Mouse (Mus musculus) CH12.LX (cell line): ENCODE data around the gene Opn1sw. TPM values are rescaled to one million over a fixed set of nuclear protein-coding genes. Genes with fewer than 3 reads are reported as not detected.

ENCODE experiments used
- DNase-seq: peaks from one replicate; pipeline ENCODE4 v3.0.0-alpha.2; 2013; ENCODE audit errors: extremely low read depth
- H3K27ac ChIP-seq: 2 replicates; pipeline ENCODE4 v1.5.1; 2012; ENCODE audit warnings: low read depth, mild to moderate bottlenecking, control low read depth, moderate library complexity; ENCODE audit not compliant: insufficient read depth
- H3K27me3 ChIP-seq: replicated peaks from 2 replicates; pipeline ENCODE3; 2012; ENCODE audit warnings: inconsistent platforms
- H3K36me3 ChIP-seq, 2 experiments: replicated peaks in 1 of 2; 2 replicates each; pipeline versions ENCODE3 to v1.6.1; 2012; ENCODE audit warnings: inconsistent platforms in 1 of 2, low read length in 1 of 2, mild to moderate bottlenecking in 1 of 2, mixed read lengths in 1 of 2, moderate library complexity in 1 of 2; ENCODE audit not compliant: control insufficient read depth in 1 of 2, insufficient read depth in 1 of 2
- H3K4me1 ChIP-seq, 2 experiments: 2 replicates each; pipeline ENCODE4 v1.6.1; 2012; ENCODE audit warnings: inconsistent platforms in 1 of 2, moderate library complexity in 1 of 2; ENCODE audit not compliant: insufficient read depth in 2 of 2, control insufficient read depth in 1 of 2
- H3K4me2 ChIP-seq: 2 replicates; pipeline ENCODE4 v1.6.1; 2012; ENCODE audit warnings: low read depth, mild to moderate bottlenecking, control low read depth; ENCODE audit not compliant: poor library complexity, insufficient read depth, severe bottlenecking
- H3K4me3 ChIP-seq, 3 experiments: fragments of 150-350 bp in 1 of 3; sonication (generic) in 1 of 3; replicated peaks in 1 of 3; 2 replicates each; pipeline versions ENCODE3 to v1.5.1; 2011 to 2012; ENCODE audit warnings: low read depth in 2 of 3, low read length in 2 of 3, mild to moderate bottlenecking in 2 of 3, moderate library complexity in 2 of 3, control low read depth in 1 of 3, improper control_type of control experiment in 1 of 3, inconsistent platforms in 1 of 3, mixed read lengths in 1 of 3; ENCODE audit not compliant: poor library complexity in 1 of 3
- H3K79me2 ChIP-seq: replicated peaks from 2 replicates; pipeline ENCODE4 v1.6.1; 2012; ENCODE audit warnings: mild to moderate bottlenecking, moderate library complexity; ENCODE audit not compliant: control insufficient read depth, poor library complexity, insufficient read depth, severe bottlenecking; ENCODE audit errors: extremely low read depth
- H3K9ac ChIP-seq: 2 replicates; pipeline ENCODE4 v1.6.1; 2012; ENCODE audit warnings: low read depth, mild to moderate bottlenecking, control low read depth, moderate library complexity; ENCODE audit not compliant: insufficient read depth
- H3K9me3 ChIP-seq: replicated peaks from 2 replicates; pipeline ENCODE3; 2012; ENCODE audit warnings: low read length, inconsistent platforms, mixed read lengths
- CTCF ChIP-seq, 2 experiments: IDR thresholded peaks in 1 of 2; conservative IDR thresholded peaks in 1 of 2; 2 replicates each; pipeline ENCODE4 v1.5.1; 2011 to 2012; ENCODE audit warnings: low read depth in 2 of 2, low read length in 2 of 2, improper control_type of control experiment in 1 of 2, inconsistent platforms in 1 of 2, mild to moderate bottlenecking in 1 of 2, moderate library complexity in 1 of 2
- ELF1 ChIP-seq: IDR thresholded peaks from 2 replicates; pipeline ENCODE4 v1.6.1; 2014; ENCODE audit warnings: low read depth, mild to moderate bottlenecking, inconsistent platforms, low read length, improper control_type of control experiment
- EP300 ChIP-seq: IDR thresholded peaks from 2 replicates; pipeline ENCODE4 v1.6.1; 2011; ENCODE audit warnings: low read length, improper control_type of control experiment
- GABPA ChIP-seq: IDR thresholded peaks from 2 replicates; pipeline ENCODE4 v1.6.1; 2012; ENCODE audit warnings: low read depth, low read length, improper control_type of control experiment, inconsistent platforms; ENCODE audit not compliant: insufficient replicate concordance
- HCFC1 ChIP-seq: IDR thresholded peaks from 2 replicates; pipeline ENCODE4 v1.6.1; 2012; ENCODE audit warnings: low read depth, mild to moderate bottlenecking, inconsistent platforms, low read length, improper control_type of control experiment
- IRF4 ChIP-seq: IDR thresholded peaks from 2 replicates; pipeline ENCODE4 v1.6.1; 2014; ENCODE audit warnings: low read depth, mild to moderate bottlenecking, inconsistent platforms, low read length, improper control_type of control experiment
- JUN ChIP-seq: IDR thresholded peaks from 2 replicates; pipeline ENCODE4 v1.6.1; 2011; ENCODE audit warnings: low read depth, mild to moderate bottlenecking, low read length, improper control_type of control experiment, moderate library complexity; ENCODE audit not compliant: insufficient read depth
- KAT2A ChIP-seq: IDR thresholded peaks from 2 replicates; pipeline ENCODE4 v1.6.1; 2012; ENCODE audit warnings: low read length, improper control_type of control experiment, inconsistent platforms; ENCODE audit not compliant: insufficient replicate concordance
- MAFK ChIP-seq: IDR thresholded peaks from 2 replicates; pipeline ENCODE4 v1.6.1; 2011; ENCODE audit warnings: low read length, improper control_type of control experiment; ENCODE audit not compliant: insufficient replicate concordance
- MAX ChIP-seq: IDR thresholded peaks from 2 replicates; pipeline ENCODE4 v1.6.1; 2011; ENCODE audit warnings: low read length, improper control_type of control experiment
- MAZ ChIP-seq: IDR thresholded peaks from 2 replicates; pipeline ENCODE4 v1.6.1; 2012; ENCODE audit warnings: low read depth, mild to moderate bottlenecking, inconsistent platforms, low read length, improper control_type of control experiment, moderate library complexity
- MEF2A ChIP-seq: IDR thresholded peaks from 2 replicates; pipeline ENCODE4 v1.6.1; 2014; ENCODE audit warnings: low read depth, mild to moderate bottlenecking, inconsistent platforms, low read length, improper control_type of control experiment, borderline replicate concordance
- MXI1 ChIP-seq: IDR thresholded peaks from 2 replicates; pipeline ENCODE4 v1.6.1; 2011; ENCODE audit warnings: mild to moderate bottlenecking, low read depth, low read length, improper control_type of control experiment
- MYC ChIP-seq: IDR thresholded peaks from 2 replicates; pipeline ENCODE4 v1.6.1; 2011; ENCODE audit warnings: low read depth, mild to moderate bottlenecking, improper control_type of control experiment, low read length
- NELFE ChIP-seq: IDR thresholded peaks from 2 replicates; pipeline ENCODE4 v1.6.1; 2011; ENCODE audit warnings: low read depth, low read length, improper control_type of control experiment
- PAX5 ChIP-seq: IDR thresholded peaks from 2 replicates; pipeline ENCODE4 v1.6.1; 2012; ENCODE audit warnings: low read length, inconsistent platforms, mixed read lengths
- POLR2A ChIP-seq: IDR thresholded peaks from 2 replicates; pipeline ENCODE4 v1.6.1; 2011; ENCODE audit warnings: low read depth, mild to moderate bottlenecking, improper control_type of control experiment, low read length
- RAD21 ChIP-seq: IDR thresholded peaks from 2 replicates; pipeline ENCODE4 v1.6.1; 2011; ENCODE audit warnings: low read depth, mild to moderate bottlenecking, low read length, improper control_type of control experiment, moderate library complexity
- RCOR1 ChIP-seq: conservative IDR thresholded peaks from 2 replicates; pipeline ENCODE4 v1.6.1; 2012; ENCODE audit warnings: low read depth, mild to moderate bottlenecking, inconsistent platforms, low read length, improper control_type of control experiment
- SIN3A ChIP-seq: IDR thresholded peaks from 2 replicates; pipeline ENCODE4 v1.6.1; 2012; ENCODE audit warnings: low read length, improper control_type of control experiment, inconsistent platforms
- SMC3 ChIP-seq: IDR thresholded peaks from 2 replicates; pipeline ENCODE4 v1.6.1; 2011; ENCODE audit warnings: low read depth, low read length, improper control_type of control experiment
- UBTF ChIP-seq: IDR thresholded peaks from 2 replicates; pipeline ENCODE4 v1.6.1; 2012; ENCODE audit warnings: low read depth, mild to moderate bottlenecking, inconsistent platforms, low read length, improper control_type of control experiment, moderate library complexity
- USF1 ChIP-seq: IDR thresholded peaks from 2 replicates; pipeline ENCODE4 v1.6.1; 2014; ENCODE audit warnings: low read depth, mild to moderate bottlenecking, inconsistent platforms, low read length, improper control_type of control experiment
- USF2 ChIP-seq: conservative IDR thresholded peaks from 2 replicates; pipeline ENCODE4 v1.6.1; 2011; ENCODE audit warnings: low read depth, low read length, improper control_type of control experiment
- ZC3H11A ChIP-seq: IDR thresholded peaks from 2 replicates; pipeline ENCODE4 v1.6.1; 2012; ENCODE audit warnings: low read depth, mild to moderate bottlenecking, inconsistent platforms, low read length, improper control_type of control experiment
- ZKSCAN1 ChIP-seq: IDR thresholded peaks from 2 replicates; pipeline ENCODE4 v1.6.1; 2012; ENCODE audit warnings: low read depth, inconsistent platforms, low read length, improper control_type of control experiment, borderline replicate concordance
- ZMIZ1 ChIP-seq: IDR thresholded peaks from 2 replicates; pipeline ENCODE4 v1.6.1; 2012; ENCODE audit warnings: low read depth, mild to moderate bottlenecking, inconsistent platforms, low read length, improper control_type of control experiment
- ZNF384 ChIP-seq: IDR thresholded peaks from 2 replicates; pipeline ENCODE4 v1.6.1; 2012; ENCODE audit warnings: low read depth, low read length, improper control_type of control experiment, inconsistent platforms
- dilution Hi-C: fragments of 300-500 bp; cut with MboI; formaldehyde crosslinking; loops from 2 replicates; pipeline ENCODE4 v1.14.3; 2020; ENCODE audit warnings: low sequenced_read_pairs; ENCODE audit not compliant: extremely low pct_unique_long_range_greater_than_20kb, extremely low pct_ligation_motif_present
- in situ Hi-C: fragments of 300-500 bp; cut with MboI; formaldehyde crosslinking; loops from 3 replicates; pipeline ENCODE4 v1.14.3; 2019; ENCODE audit warnings: low sequenced_read_pairs, low pct_ligation_motif_present, low pct_unique_long_range_greater_than_20kb, mixed read lengths
- polyA plus RNA-seq: library from polyadenylated mRNA; unstranded; fragments of >175 nt; gene quantifications from 2 replicates; pipeline ENCODE4 v1.2.1, GENCODE M21; 2012; ENCODE audit warnings: low read depth; ENCODE audit not compliant: insufficient read length
- total RNA-seq, 2 experiments: library from RNA; depleted of rRNA; stranded (reverse); fragments of 300-350 nt in 1 of 2; fragments of >200 nt in 1 of 2; gene quantifications; 2 replicates each; pipeline ENCODE4 v1.2.3; 2012 to 2014

Opn1sw gene
- total and polyA plus RNA-seq, 3 experiments: not detected

GRCm38 (mm10) chr6:29391802-29392201 lies 3.5 kb upstream of the Opn1sw start:
- Histone ChIP-seq H3K9ac (no peak overlapping the region), H3K9me3 (no peaks in the 10 kb centered on the region), H3K4me1 (peaks cover 0 to 22% of the 10 kb centered on the region in 2 experiments; a peak in 2 of 4 replicates), H3K27me3 (peaks cover 58% of the 10 kb centered on the region), H3K4me3 (no peak overlapping the region), H3K27ac (no peak overlapping the region), H3K36me3 (no peaks in the 10 kb centered on the region), H3K79me2 (no peaks in the 10 kb centered on the region), H3K4me2 (no peak overlapping the region)
- dilution Hi-C loops (no loop called here), in situ Hi-C loops (loop anchor here (25.0 kb wide), 1 partner anchor 245 kb away; no protein-coding TSS in a partner anchor)
- 0 out of 2 replicates have a peak, but pooled peaks have one; percentile 23 for TF ChIP-seq RCOR1
- TF ChIP-seq RAD21: peak; percentile 79
- TF ChIP-seq CTCF (conservative IDR thresholded peaks at IDR 0.05 in 1 of 2, IDR thresholded peaks at IDR 0.05 in 1 of 2; ENCODE audit: low read depth in 2 of 2, low read length in 2 of 2): peak in 1 of 2 experiments; percentile 73; a peak in 2 of 4 replicates
- TF ChIP-seq MEF2A: no peak
- 0 out of 2 replicates have a peak, but pooled peaks have one; percentile 30 for TF ChIP-seq ELF1
- no peak for TF ChIP-seq POLR2A
- peak; percentile 54 for TF ChIP-seq SMC3
- TF ChIP-seq ZNF384: peak; percentile 97
- no peak for TF ChIP-seq USF1
- no peak for TF ChIP-seq JUN
- no peak for TF ChIP-seq MAFK
- TF ChIP-seq USF2: no peak
- TF ChIP-seq IRF4: peak; percentile 43; the same call in 1 of the 2 replicates
- no peak for TF ChIP-seq PAX5
- TF ChIP-seq EP300: no peak
- 0 out of 2 replicates have a peak, but pooled peaks have one; percentile 21 for TF ChIP-seq MXI1
- no peak for TF ChIP-seq ZKSCAN1
- no peak for TF ChIP-seq ZMIZ1
- TF ChIP-seq KAT2A: no peak
- no peak for TF ChIP-seq HCFC1
- peak; percentile 28; the same call in 1 of the 2 replicates for TF ChIP-seq NELFE
- TF ChIP-seq GABPA: no peak
- no peak for TF ChIP-seq UBTF
- TF ChIP-seq MAX: no peak
- 0 out of 2 replicates have a peak, but pooled peaks have one; percentile 50 for TF ChIP-seq SIN3A
- TF ChIP-seq ZC3H11A: peak; percentile 13; the same call in 1 of the 2 replicates
- 0 out of 2 replicates have a peak, but pooled peaks have one; percentile 29 for TF ChIP-seq MYC
- TF ChIP-seq MAZ: 0 out of 2 replicates have a peak, but pooled peaks have one; percentile 37
- peak; percentile 25 for DNase-seq
